Mouse (Mus musculus): ENCODE data around the gene Cnnm4. TPM values are rescaled to one million over a fixed set of nuclear protein-coding genes. Genes with fewer than 3 reads are reported as not detected.

Cnnm4 gene
- polyA plus RNA-seq, 1 experiment: 5.6 TPM

DNA sequence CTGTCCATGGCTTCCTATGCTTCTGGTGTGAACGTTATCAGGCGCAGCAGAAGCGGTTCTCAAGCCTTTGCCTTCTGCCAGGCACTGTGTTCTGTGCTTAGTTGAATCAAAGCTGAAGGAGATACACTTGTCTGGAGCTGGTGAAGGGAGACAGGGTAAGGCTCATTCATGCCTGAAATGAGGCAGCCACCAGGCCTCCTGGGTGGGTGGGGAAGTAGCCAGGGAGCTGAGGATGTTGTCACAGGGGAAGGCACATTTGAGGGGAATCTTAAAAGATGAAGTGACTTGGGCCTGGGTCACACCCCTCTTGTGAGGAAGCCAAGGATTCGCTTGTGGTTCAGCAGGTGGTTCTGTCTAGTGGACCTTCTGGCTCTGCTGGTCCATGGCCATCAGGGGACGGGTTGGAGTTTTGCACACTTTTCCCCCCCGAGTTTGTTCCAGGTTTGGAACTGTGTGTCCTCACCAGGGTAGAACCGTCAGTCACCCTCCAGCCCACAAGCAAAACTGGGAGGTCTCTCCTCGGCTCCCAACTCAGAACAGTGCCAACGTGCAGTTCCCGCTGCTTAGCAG is 1.9 kb downstream of the Cnnm4 start:
- peaks cover 33% of the 10 kb centered on the region for H3K4me1 ChIP-seq (ENCODE audit: control insufficient read depth, insufficient read depth, insufficient read length)
- H3K27ac ChIP-seq (ENCODE audit: insufficient read depth, low read length): no peak overlapping the region
- WGBS: 49% methylated on average over 10 of the region's 10 CpGs
- TF ChIP-seq CTCF (IDR thresholded peaks at IDR 0.05; ENCODE audit: extremely low read depth, insufficient read depth, insufficient read length, insufficient replicate concordance) (no peak), POLR2A (IDR thresholded peaks at IDR 0.05; ENCODE audit: low read depth, low read length) (no peak)
- H3K27me3 ChIP-seq (ENCODE audit: control insufficient read depth, insufficient read depth, low read length): no peaks in the 10 kb centered on the region
- peak in 1 of 2 experiments; percentile 18 for DNase-seq (ENCODE audit: low read depth in 1 of 2, low spot score in 2 of 2)
- no peaks in the 10 kb centered on the region for H3K36me3 ChIP-seq (ENCODE audit: control insufficient read depth, insufficient read depth, low read length)
- peak overlapping the region; percentile 5; the same call in 1 of the 2 replicates for H3K4me3 ChIP-seq (ENCODE audit: extremely low read depth, insufficient read depth, insufficient read length)

DNA sequence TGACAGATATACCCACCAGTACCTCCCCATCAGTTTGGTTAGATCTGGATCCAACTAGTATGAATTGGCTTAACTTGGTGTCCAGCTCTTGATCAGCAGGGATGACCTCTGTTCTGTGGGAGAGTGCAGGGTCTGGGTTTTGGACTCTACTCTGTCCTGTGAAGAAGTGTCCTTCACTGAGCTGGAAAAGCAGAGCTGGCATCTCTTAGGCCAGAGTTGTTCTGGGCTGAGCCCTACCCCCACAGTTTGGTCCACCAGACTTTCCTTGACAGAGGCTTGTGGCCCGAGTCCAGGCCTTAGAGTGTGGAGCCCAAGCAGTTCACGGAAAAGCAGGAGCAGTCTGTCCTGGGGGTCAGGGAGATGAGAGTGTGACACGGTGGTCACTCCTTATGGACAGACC is 3.2 kb downstream of the Cnnm4 start:
- no peak overlapping the region for H3K27ac ChIP-seq (ENCODE audit: insufficient read depth, low read length)
- no peak overlapping the region for H3K4me3 ChIP-seq (ENCODE audit: extremely low read depth, insufficient read depth, insufficient read length)
- DNase-seq (ENCODE audit: low read depth in 1 of 2, low spot score in 2 of 2): no peak
- H3K36me3 ChIP-seq (ENCODE audit: control insufficient read depth, insufficient read depth, low read length): no peaks in the 10 kb centered on the region
- TF ChIP-seq CTCF (IDR thresholded peaks at IDR 0.05; ENCODE audit: extremely low read depth, insufficient read depth, insufficient read length, insufficient replicate concordance) (no peak), POLR2A (IDR thresholded peaks at IDR 0.05; ENCODE audit: low read depth, low read length) (no peak)
- peaks cover 33% of the 10 kb centered on the region for H3K4me1 ChIP-seq (ENCODE audit: control insufficient read depth, insufficient read depth, insufficient read length)
- 74% methylated on average over 3 of the region's 3 CpGs for WGBS
- no peaks in the 10 kb centered on the region for H3K27me3 ChIP-seq (ENCODE audit: control insufficient read depth, insufficient read depth, low read length)

DNA sequence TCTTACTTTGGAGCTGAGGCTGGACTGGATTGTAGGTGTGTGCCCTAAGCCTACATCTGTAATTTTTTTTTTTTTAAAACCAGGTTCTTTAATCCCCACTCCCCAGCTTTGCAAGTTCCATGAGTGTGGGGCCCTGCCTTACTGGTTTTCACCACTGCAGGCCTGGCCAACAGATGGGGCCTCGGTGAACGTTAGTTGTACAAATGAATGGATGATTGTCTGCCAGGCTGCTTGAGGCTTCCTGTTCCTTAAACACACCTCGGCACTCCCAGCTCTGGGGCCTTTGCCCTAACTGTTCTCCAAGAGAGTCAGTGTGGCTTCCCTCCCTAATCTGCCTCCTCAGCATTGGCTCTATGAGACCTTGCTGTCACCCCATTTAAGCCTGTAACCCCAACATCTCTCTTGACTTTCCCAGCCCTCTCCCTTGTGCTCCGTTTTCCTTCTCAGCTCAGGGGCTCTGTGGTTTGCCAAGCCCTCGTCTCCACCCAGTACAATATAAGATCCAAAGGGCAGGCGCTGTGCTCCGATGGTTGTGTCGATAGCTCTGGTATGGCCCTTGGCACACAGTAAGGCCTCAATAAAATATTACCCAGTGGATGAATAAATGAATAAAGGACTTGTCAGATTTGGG is 4.2 kb downstream of the Cnnm4 start:
- H3K36me3 ChIP-seq (ENCODE audit: control insufficient read depth, insufficient read depth, low read length): no peaks in the 10 kb centered on the region
- H3K27ac ChIP-seq (ENCODE audit: insufficient read depth, low read length): no peak overlapping the region
- H3K4me1 ChIP-seq (ENCODE audit: control insufficient read depth, insufficient read depth, insufficient read length): peaks cover 33% of the 10 kb centered on the region
- 49% methylated on average over 8 of the region's 8 CpGs for whole genome bisulfite sequencing
- TF ChIP-seq POLR2A (IDR thresholded peaks at IDR 0.05; ENCODE audit: low read depth, low read length): no peak
- no peak for TF ChIP-seq CTCF (IDR thresholded peaks at IDR 0.05; ENCODE audit: extremely low read depth, insufficient read depth, insufficient read length, insufficient replicate concordance)
- DNase-seq (ENCODE audit: low read depth in 1 of 2, low spot score in 2 of 2): no peak
- H3K4me3 ChIP-seq (ENCODE audit: extremely low read depth, insufficient read depth, insufficient read length): no peak overlapping the region
- no peaks in the 10 kb centered on the region for H3K27me3 ChIP-seq (ENCODE audit: control insufficient read depth, insufficient read depth, low read length)

DNA sequence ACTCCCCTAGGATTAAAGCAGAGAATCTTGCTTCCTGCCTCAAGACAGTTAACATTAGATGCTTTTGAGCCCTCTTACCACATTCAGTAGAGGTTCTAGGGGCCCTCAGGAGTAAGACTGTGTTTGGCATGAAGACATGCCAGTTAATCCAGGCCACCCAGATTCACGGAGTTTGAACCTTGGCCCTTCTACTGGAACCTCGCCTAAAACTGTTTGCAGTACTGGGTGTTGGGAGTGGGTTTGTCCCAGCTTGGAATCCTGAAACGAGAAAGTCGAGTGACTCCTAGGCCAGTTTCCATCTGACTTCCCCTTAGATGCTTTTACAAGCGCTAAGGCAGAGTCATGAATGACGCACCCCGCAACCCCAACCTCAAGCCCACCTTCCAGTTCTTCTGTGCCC is 5.0 kb downstream of the Cnnm4 start:
- TF ChIP-seq POLR2A (IDR thresholded peaks at IDR 0.05; ENCODE audit: low read depth, low read length) (no peak), CTCF (IDR thresholded peaks at IDR 0.05; ENCODE audit: extremely low read depth, insufficient read depth, insufficient read length, insufficient replicate concordance) (no peak)
- Histone ChIP-seq H3K27me3 (ENCODE audit: control insufficient read depth, insufficient read depth, low read length) (no peaks in the 10 kb centered on the region), H3K4me3 (ENCODE audit: extremely low read depth, insufficient read depth, insufficient read length) (no peak overlapping the region), H3K36me3 (ENCODE audit: control insufficient read depth, insufficient read depth, low read length) (no peaks in the 10 kb centered on the region), H3K4me1 (ENCODE audit: control insufficient read depth, insufficient read depth, insufficient read length) (peaks cover 33% of the 10 kb centered on the region), H3K27ac (ENCODE audit: insufficient read depth, low read length) (no peak overlapping the region)
- no peak for DNase-seq (ENCODE audit: low read depth in 1 of 2, low spot score in 2 of 2)
- WGBS: 76% methylated on average over 7 of the region's 7 CpGs

DNA sequence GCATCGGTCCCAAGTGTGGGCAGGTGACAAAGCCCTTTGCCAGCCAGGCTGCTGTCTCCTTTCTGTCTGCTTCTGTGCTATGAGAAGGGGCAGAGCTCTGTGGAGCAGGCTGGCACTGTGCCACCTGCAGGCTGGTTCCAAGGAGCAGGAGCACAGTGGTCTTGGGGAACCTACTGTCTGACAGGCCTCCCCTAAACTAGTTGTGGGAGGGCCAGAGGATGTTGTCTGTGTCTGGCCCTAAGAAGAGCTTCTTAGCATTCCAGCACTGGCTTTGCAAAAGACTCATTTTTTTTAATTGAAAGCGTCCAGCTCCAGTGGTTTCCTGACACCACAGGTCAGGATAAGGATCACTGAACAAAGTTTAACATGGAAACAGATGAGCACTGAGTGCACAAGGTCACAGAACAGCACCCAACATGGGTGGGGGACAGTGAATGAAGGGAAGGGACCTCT is 6.9 kb downstream of the Cnnm4 start:
- no peaks in the 10 kb centered on the region for H3K36me3 ChIP-seq (ENCODE audit: control insufficient read depth, insufficient read depth, low read length)
- no peak overlapping the region for H3K4me3 ChIP-seq (ENCODE audit: extremely low read depth, insufficient read depth, insufficient read length)
- H3K27me3 ChIP-seq (ENCODE audit: control insufficient read depth, insufficient read depth, low read length): no peaks in the 10 kb centered on the region
- DNase-seq (ENCODE audit: low read depth in 1 of 2, low spot score in 2 of 2): no peak
- TF ChIP-seq CTCF (IDR thresholded peaks at IDR 0.05; ENCODE audit: extremely low read depth, insufficient read depth, insufficient read length, insufficient replicate concordance): no peak
- TF ChIP-seq POLR2A (IDR thresholded peaks at IDR 0.05; ENCODE audit: low read depth, low read length): no peak
- WGBS: 79% methylated on average over 2 of the region's 2 CpGs
- H3K27ac ChIP-seq (ENCODE audit: insufficient read depth, low read length): no peak overlapping the region
- peaks cover 16% of the 10 kb centered on the region; the same call in 1 of the 2 replicates for H3K4me1 ChIP-seq (ENCODE audit: control insufficient read depth, insufficient read depth, insufficient read length)

DNA sequence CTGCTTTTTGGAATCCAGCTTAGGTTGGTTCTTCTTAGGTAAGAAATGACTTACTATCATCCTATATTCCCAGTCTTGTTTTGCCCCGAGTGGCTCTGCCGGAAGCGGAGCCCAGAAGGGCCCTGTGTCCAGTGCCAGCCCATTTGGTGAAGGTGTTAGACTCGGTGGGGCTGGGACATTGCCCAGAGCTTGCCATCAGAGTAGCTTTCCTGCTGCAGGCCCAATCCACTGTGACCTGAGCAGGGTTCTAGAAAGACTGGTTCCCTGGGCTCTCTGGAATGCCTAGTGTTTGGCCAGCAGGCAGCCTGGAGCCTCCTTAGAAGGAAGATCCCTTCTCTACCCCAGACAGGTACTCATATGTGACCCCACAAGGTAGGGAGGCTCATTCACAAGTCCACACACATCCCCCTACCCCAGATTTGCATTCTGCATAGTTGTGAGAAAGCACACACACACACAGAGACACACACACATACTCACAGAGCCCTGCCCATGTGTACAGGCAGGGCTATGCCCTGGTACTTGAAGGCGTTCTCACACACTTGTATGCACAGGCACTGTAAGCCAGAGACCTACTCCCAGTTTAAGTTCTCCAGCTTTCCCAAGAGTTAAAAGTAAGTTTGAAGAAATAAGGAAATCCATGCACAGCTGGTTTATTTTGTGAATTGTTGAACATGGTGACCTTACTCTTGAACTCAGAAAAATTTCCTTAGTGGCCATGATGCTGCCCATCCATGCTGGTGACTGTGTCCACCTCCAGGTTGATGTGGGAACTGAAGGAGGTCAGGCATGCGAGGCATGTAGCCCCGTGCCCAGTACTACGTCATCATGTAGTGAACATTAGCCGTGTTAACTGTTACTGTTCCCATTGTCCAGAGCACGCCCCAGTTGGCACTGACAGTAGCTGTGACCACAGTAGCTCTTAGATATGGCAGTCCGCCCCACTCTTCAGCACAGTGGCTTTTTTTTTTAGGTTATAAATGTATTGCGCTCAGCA is 8.8 kb downstream of the Cnnm4 start:
- WGBS: 90% methylated on average over 12 of the region's 12 CpGs
- Histone ChIP-seq H3K4me3 (ENCODE audit: extremely low read depth, insufficient read depth, insufficient read length) (no peak overlapping the region), H3K27me3 (ENCODE audit: control insufficient read depth, insufficient read depth, low read length) (no peaks in the 10 kb centered on the region), H3K36me3 (ENCODE audit: control insufficient read depth, insufficient read depth, low read length) (no peaks in the 10 kb centered on the region), H3K4me1 (ENCODE audit: control insufficient read depth, insufficient read depth, insufficient read length) (peaks cover 7% of the 10 kb centered on the region; the same call in 1 of the 2 replicates), H3K27ac (ENCODE audit: insufficient read depth, low read length) (no peak overlapping the region)
- no peak for DNase-seq (ENCODE audit: low read depth in 1 of 2, low spot score in 2 of 2)
- TF ChIP-seq CTCF (IDR thresholded peaks at IDR 0.05; ENCODE audit: extremely low read depth, insufficient read depth, insufficient read length, insufficient replicate concordance): no peak
